Mouse (Mus musculus): ENCODE measurements around the gene Stox2. TPM values are rescaled to one million over a fixed set of nuclear protein-coding genes. Genes with fewer than 3 reads are reported as not detected.

Stox2 gene
- 30.3 and 34.3 TPM in 2 replicates for polyA plus RNA-seq (2014; fragmentation: Nextera tagmentation; extraction: Ambion mirVana)

DNA sequence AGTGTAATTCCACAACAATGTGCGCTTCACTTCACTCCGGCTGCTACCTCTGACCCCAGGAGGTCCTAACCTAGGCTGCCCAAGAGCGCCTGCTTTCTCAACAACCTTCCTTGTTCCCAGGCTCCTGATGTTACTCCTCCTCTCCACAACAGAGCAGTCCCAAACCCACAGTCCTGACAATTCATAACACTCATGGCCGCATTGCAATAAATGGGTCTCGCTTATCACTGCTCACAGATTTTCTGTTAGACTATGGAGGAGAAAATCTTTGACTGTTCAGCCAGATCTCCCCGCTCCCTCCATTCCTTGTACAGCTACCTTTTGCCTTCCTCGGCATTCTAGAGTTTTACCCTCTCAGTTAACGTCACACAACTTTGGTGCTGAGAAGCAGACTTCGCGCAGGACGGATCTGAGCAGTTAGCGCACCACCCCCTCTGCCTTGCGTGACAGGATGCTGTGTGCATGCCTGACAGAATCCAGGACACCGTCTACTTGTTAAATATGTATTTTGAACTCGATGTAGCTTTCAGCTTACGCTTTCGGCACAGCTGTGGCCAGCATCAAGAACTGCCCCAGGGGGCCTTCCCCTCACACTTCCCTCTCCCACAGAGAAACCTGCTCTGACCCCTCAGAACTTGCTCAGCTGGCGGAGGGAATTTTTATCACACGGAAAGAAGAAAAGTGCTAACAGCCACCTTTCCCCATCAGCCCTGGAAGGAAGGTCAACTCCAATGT, at the start of gene Stox2:
Stox2 (minus strand) TSS at position 51 of the 735 bp plus-strand sequence.
- no peak within 1 kb of the TSS for H3K9ac ChIP-seq (ENCODE audit: low read length)
- H3K27ac ChIP-seq (ENCODE audit: low read depth, low read length): no peak within 1 kb of the TSS
- no peak within 1 kb of the TSS for H3K4me3 ChIP-seq (ENCODE audit: low read depth, low read length)
- ATAC-seq (ENCODE audit: low FRiP score) (no peak), DNase-seq (ENCODE audit: low spot score, missing footprints) (no peak)
- 0 out of 2 replicates have a peak, but pooled peaks cover 2% of the 10 kb centered on the region for H3K9me3 ChIP-seq (ENCODE audit: control insufficient read depth, low read length)
- WGBS: 86% methylated on average over 19 of the region's 19 CpGs
- H3K36me3 ChIP-seq (ENCODE audit: control insufficient read depth, insufficient read depth, low read length): no peaks in the 10 kb centered on the region
- no peaks in the 10 kb centered on the region for H3K27me3 ChIP-seq (ENCODE audit: control insufficient read depth, insufficient read depth, low read length)
- H3K4me2 ChIP-seq: no peak within 1 kb of the TSS
- H3K4me1 ChIP-seq (ENCODE audit: control insufficient read depth, insufficient read depth, low read length): no peaks in the 10 kb centered on the region

DNA sequence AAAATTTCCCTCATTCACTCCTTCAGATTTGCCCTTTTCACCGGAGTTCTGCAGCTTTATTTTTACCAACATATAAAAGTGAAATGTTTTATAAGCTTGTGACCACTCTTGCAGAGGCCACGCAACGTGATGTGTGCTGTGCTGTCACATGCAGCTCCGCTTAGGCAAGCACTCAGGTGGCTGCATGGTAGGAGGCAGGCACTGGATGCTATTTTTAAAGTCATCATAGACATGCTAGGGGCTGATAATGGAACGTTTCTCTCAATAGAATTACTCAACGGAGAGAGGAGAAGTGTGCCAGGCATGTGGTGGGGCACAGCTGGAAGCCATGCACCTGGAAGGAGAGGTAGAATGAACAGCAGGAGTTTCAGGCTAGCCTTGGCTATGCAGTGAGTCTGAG, 49.3 kb upstream of the Stox2 start:
- Histone ChIP-seq H3K4me1 (ENCODE audit: control insufficient read depth, insufficient read depth, low read length) (no peaks in the 10 kb centered on the region), H3K9ac (ENCODE audit: low read length) (no peak overlapping the region), H3K9me3 (ENCODE audit: control insufficient read depth, low read length) (no peaks in the 10 kb centered on the region), H3K27me3 (ENCODE audit: control insufficient read depth, insufficient read depth, low read length) (no peaks in the 10 kb centered on the region), H3K27ac (ENCODE audit: low read depth, low read length) (no peak overlapping the region), H3K4me3 (ENCODE audit: low read depth, low read length) (no peak overlapping the region), H3K36me3 (ENCODE audit: control insufficient read depth, insufficient read depth, low read length) (peaks cover 5% of the 10 kb centered on the region), H3K4me2 (no peak overlapping the region)
- DNase-seq (ENCODE audit: low spot score, missing footprints): no peak
- ATAC-seq (ENCODE audit: low FRiP score): no peak
- 90% methylated on average over 6 of the region's 6 CpGs for WGBS

DNA sequence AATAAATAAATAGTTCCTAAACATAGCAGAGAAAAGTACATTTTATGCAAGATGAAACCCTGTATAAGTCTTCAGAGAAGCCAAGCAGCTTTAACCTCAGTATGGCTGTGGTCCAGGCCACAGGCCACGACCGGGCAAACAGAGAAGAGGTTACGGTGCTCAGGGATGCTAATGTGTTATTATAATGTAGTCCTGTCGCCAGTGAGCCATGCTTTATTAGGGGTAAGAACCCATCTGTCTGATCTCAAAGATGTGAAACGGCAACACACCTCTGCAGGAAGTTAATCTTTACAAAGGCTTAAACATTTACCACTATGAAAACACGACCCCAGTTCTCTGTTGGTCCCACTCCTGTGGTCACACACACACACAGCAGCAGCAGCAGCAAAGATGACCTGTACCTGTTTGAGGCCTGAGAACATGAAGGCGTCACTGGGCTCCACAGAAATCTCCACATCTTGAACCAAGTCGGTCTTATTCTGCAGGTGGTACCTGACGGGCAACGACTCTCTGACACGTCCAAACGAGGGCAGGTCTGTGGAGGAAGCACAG, 48.5 kb upstream of the Stox2 start:
- ATAC-seq (ENCODE audit: low FRiP score) (no peak), DNase-seq (ENCODE audit: low spot score, missing footprints) (no peak)
- Histone ChIP-seq H3K9ac (ENCODE audit: low read length) (no peak overlapping the region), H3K27me3 (ENCODE audit: control insufficient read depth, insufficient read depth, low read length) (no peaks in the 10 kb centered on the region), H3K4me1 (ENCODE audit: control insufficient read depth, insufficient read depth, low read length) (no peaks in the 10 kb centered on the region; the same call in 1 of the 2 replicates), H3K4me3 (ENCODE audit: low read depth, low read length) (no peak overlapping the region), H3K4me2 (no peak overlapping the region), H3K27ac (ENCODE audit: low read depth, low read length) (no peak overlapping the region), H3K9me3 (ENCODE audit: control insufficient read depth, low read length) (no peaks in the 10 kb centered on the region), H3K36me3 (ENCODE audit: control insufficient read depth, insufficient read depth, low read length) (peaks cover 2% of the 10 kb centered on the region)
- WGBS: 89% methylated on average over 12 of the region's 12 CpGs

DNA sequence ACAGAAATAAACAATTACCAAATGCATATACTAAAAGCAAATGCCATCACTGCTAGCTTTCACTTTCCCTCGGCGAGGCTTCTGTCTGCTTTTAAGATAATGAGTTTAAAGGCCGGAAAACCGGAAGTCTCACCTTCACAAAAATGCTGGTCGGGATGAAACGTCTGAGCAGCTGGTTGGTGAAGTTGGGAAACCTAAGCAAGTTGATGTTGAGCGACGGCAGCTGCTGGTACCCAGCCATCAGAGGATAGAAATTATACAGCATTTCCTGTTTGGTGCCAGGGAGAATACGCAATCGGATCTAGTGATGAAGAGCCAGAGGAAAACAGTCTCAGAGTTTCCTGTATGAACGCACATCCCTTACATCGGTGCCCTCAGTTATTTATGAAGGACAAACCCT, 46.9 kb upstream of the Stox2 start:
- Histone ChIP-seq H3K36me3 (ENCODE audit: control insufficient read depth, insufficient read depth, low read length) (peaks cover 2% of the 10 kb centered on the region), H3K9me3 (ENCODE audit: control insufficient read depth, low read length) (no peaks in the 10 kb centered on the region)

DNA sequence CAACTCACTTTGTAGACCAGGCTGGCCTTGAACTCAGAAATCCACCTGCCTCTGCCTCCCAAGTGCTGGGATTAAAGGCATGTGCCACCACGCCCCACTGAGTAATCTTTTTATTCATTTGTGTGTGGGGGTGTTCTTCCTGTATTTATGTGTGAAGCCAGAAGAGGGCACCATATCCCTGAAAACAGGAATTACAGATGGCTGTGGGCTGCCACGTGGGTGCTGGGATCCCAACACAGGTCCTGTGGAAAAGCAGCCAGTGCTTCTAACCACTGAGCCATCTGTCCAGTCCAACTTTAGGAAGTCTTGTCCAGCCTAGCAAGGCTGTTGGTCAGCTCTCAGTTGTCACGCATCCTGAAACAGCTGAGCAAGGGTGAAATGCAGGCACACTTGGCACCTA, 41.1 kb upstream of the Stox2 start:
- 92% methylated on average over 3 of the region's 3 CpGs for WGBS
- Histone ChIP-seq H3K9ac (ENCODE audit: low read length) (no peak overlapping the region), H3K4me2 (no peak overlapping the region), H3K4me1 (ENCODE audit: control insufficient read depth, insufficient read depth, low read length) (peaks cover 4% of the 10 kb centered on the region), H3K27ac (ENCODE audit: low read depth, low read length) (no peak overlapping the region), H3K36me3 (ENCODE audit: control insufficient read depth, insufficient read depth, low read length) (peaks cover 4% of the 10 kb centered on the region; the same call in 1 of the 2 replicates), H3K27me3 (ENCODE audit: control insufficient read depth, insufficient read depth, low read length) (no peaks in the 10 kb centered on the region), H3K9me3 (ENCODE audit: control insufficient read depth, low read length) (0 out of 2 replicates have a peak, but pooled peaks cover 3% of the 10 kb centered on the region), H3K4me3 (ENCODE audit: low read depth, low read length) (no peak overlapping the region)
- DNase-seq (ENCODE audit: low spot score, missing footprints) (no peak), ATAC-seq (ENCODE audit: low FRiP score) (no peak)

More for the DNA sequence above, 46.9 kb upstream of the Stox2 start:
- peaks cover 4% of the 10 kb centered on the region for H3K4me1 ChIP-seq (ENCODE audit: control insufficient read depth, insufficient read depth, low read length)
- no peak overlapping the region for H3K9ac ChIP-seq (ENCODE audit: low read length)
- H3K4me3 ChIP-seq (ENCODE audit: low read depth, low read length): no peak overlapping the region
- no peak for ATAC-seq (ENCODE audit: low FRiP score)
- H3K4me2 ChIP-seq: no peak overlapping the region
- 95% methylated on average over 12 of the region's 12 CpGs for WGBS
- no peaks in the 10 kb centered on the region for H3K27me3 ChIP-seq (ENCODE audit: control insufficient read depth, insufficient read depth, low read length)
- H3K27ac ChIP-seq (ENCODE audit: low read depth, low read length): no peak overlapping the region
- no peak for DNase-seq (ENCODE audit: low spot score, missing footprints)

DNA sequence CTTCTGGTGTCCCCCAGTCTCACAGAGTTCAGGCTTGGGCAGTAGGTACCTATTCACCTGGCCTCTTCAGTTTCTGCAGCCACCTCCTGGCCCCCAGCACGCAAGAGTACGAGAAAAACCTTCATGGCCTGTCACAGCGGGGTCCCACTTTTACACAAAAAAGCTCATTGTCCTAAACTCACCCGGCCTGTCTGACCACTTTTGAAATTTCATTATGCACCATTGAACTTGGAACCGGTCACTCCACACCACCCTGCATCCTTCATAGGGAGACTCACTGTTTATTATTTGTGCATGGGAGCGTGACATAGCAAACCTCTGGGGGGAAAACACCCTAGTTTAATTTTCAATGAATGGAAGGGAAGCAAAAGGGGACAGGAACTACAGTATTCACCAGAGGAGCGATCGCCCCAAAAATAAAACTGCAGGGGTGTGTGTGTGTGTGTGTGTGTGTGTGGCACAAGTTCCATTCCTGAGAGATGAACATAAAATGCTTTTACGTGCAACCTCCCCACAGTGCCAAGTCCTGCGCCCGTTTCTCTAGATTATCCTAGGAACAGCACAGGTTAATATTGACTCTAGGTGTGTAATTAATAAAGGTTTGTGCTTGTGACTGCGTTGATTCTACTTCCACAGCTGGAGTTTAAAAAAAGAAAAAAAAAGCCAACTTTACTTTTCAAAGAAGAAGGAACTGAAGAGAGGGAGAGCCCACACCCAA, 36.4 kb upstream of the Stox2 start:
- Histone ChIP-seq H3K9ac (ENCODE audit: low read length) (no peak overlapping the region), H3K9me3 (ENCODE audit: control insufficient read depth, low read length) (0 out of 2 replicates have a peak, but pooled peaks cover 3% of the 10 kb centered on the region), H3K27me3 (ENCODE audit: control insufficient read depth, insufficient read depth, low read length) (no peaks in the 10 kb centered on the region), H3K4me3 (ENCODE audit: low read depth, low read length) (no peak overlapping the region), H3K27ac (ENCODE audit: low read depth, low read length) (no peak overlapping the region), H3K36me3 (ENCODE audit: control insufficient read depth, insufficient read depth, low read length) (peaks cover 2% of the 10 kb centered on the region; the same call in 1 of the 2 replicates), H3K4me2 (no peak overlapping the region), H3K4me1 (ENCODE audit: control insufficient read depth, insufficient read depth, low read length) (no peaks in the 10 kb centered on the region)
- ATAC-seq (ENCODE audit: low FRiP score): no peak
- WGBS: 74% methylated on average over 12 of the region's 12 CpGs
- peak; percentile 61 for DNase-seq (ENCODE audit: low spot score, missing footprints)

DNA sequence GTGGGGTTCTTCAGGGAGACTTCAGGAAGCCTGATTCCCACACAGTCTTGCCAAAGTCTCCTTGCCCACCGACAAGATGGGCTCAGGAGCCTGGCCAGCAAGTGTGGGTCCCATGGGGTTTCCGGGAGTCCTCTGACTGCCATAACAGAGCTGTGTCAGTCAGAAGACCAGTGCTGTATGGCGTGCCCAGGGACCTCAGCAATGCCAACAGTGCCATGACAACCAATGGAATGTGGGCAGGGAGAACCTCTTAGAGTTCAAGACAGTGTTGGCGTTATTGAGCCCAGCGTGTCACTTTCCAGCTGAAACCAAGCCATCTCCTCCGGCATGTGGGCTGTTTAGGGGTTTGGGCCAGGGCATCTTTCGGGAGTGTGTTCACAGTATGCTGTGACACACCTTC, 33.9 kb upstream of the Stox2 start:
- DNase-seq (ENCODE audit: low spot score, missing footprints): no peak
- H3K4me1 ChIP-seq (ENCODE audit: control insufficient read depth, insufficient read depth, low read length): no peaks in the 10 kb centered on the region
- H3K27me3 ChIP-seq (ENCODE audit: control insufficient read depth, insufficient read depth, low read length): no peaks in the 10 kb centered on the region
- 85% methylated on average over 7 of the region's 7 CpGs for WGBS
- ATAC-seq (ENCODE audit: low FRiP score): no peak
- no peak overlapping the region for H3K9ac ChIP-seq (ENCODE audit: low read length)
- H3K9me3 ChIP-seq (ENCODE audit: control insufficient read depth, low read length): no peaks in the 10 kb centered on the region
- H3K4me3 ChIP-seq (ENCODE audit: low read depth, low read length): no peak overlapping the region
- no peaks in the 10 kb centered on the region for H3K36me3 ChIP-seq (ENCODE audit: control insufficient read depth, insufficient read depth, low read length)
- no peak overlapping the region for H3K4me2 ChIP-seq
- H3K27ac ChIP-seq (ENCODE audit: low read depth, low read length): no peak overlapping the region

DNA sequence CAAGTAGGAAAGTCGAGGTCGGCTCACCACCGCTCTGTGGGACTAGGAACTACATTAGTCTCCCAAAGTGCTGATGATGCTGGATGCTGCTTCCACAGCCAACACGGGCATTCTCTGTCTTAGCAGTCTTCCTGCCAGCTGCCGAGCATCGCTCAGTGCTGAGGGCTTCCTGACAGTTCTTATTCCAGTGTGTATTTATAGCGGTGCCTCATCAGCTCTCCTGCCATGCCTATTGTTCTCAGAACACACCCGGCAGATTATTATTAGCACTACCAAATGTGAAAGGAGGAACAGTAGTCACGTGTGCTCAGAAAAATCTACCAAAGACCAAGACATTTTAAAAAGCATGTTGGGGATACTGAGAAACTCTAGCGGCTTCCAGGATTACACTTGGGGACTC, 15.5 kb upstream of the Stox2 start:
- Histone ChIP-seq H3K9me3 (ENCODE audit: control insufficient read depth, low read length) (peaks cover 3% of the 10 kb centered on the region; the same call in 1 of the 2 replicates), H3K4me2 (no peak overlapping the region), H3K9ac (ENCODE audit: low read length) (no peak overlapping the region), H3K4me3 (ENCODE audit: low read depth, low read length) (no peak overlapping the region), H3K36me3 (ENCODE audit: control insufficient read depth, insufficient read depth, low read length) (no peaks in the 10 kb centered on the region), H3K27ac (ENCODE audit: low read depth, low read length) (no peak overlapping the region), H3K4me1 (ENCODE audit: control insufficient read depth, insufficient read depth, low read length) (no peaks in the 10 kb centered on the region), H3K27me3 (ENCODE audit: control insufficient read depth, insufficient read depth, low read length) (no peaks in the 10 kb centered on the region)
- DNase-seq (ENCODE audit: low spot score, missing footprints) (no peak), ATAC-seq (ENCODE audit: low FRiP score) (no peak)
- 88% methylated on average over 10 of the region's 10 CpGs for WGBS

DNA sequence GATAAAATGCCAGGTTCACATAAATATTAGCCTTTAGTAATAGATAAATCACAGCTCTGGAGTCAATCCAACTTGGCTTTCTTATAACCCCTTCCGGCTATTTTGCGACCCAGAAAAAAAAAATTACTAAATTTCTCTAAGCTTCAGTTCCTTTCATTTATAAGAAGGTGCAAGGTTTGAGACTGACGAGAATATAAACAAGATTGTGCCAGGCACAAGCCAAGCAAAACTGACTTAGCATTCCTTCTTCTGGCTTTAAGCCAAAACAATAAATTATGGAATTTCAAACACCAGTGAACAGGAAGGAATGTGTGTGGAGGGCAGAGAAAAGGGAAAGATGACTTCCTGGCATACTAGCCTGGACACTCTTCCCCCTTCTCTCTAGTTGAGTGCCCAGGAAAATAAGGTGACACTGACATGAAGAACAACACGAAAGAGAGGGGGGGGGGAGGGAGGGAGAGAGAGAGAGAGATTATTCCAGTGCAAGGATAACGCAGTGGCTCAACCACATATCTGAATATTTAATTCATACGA, 13.1 kb upstream of the Stox2 start:
- no peak overlapping the region for H3K9ac ChIP-seq (ENCODE audit: low read length)
- no peak overlapping the region for H3K27ac ChIP-seq (ENCODE audit: low read depth, low read length)
- no peak overlapping the region for H3K4me3 ChIP-seq (ENCODE audit: low read depth, low read length)
- no peaks in the 10 kb centered on the region for H3K36me3 ChIP-seq (ENCODE audit: control insufficient read depth, insufficient read depth, low read length)
- H3K4me1 ChIP-seq (ENCODE audit: control insufficient read depth, insufficient read depth, low read length): no peaks in the 10 kb centered on the region
- H3K9me3 ChIP-seq (ENCODE audit: control insufficient read depth, low read length): peaks cover 3% of the 10 kb centered on the region; the same call in 1 of the 2 replicates
- DNase-seq (ENCODE audit: low spot score, missing footprints): no peak
- no peak for ATAC-seq (ENCODE audit: low FRiP score)
- no peaks in the 10 kb centered on the region for H3K27me3 ChIP-seq (ENCODE audit: control insufficient read depth, insufficient read depth, low read length)
- 91% methylated on average over 6 of the region's 6 CpGs for WGBS
- H3K4me2 ChIP-seq: no peak overlapping the region

Measured in midbrain, embryonic 11.5 days (tissue).